Mouse (Mus musculus) erythroid progenitor cell, adult 5-6 weeks (primary cell): ENCODE data around the gene Als2cr12. TPM values are rescaled to one million over a fixed set of nuclear protein-coding genes. Genes with fewer than 3 reads are reported as not detected.
"Not testable (repeated sequence)": the region's sequence is repeated elsewhere in the genome, so short reads cannot be mapped to it uniquely, and the experiment has no call there.

Source experiments
- ATAC-seq: replicated peaks from 2 replicates; pipeline ENCODE4 v1.8.0; 2016; ENCODE audit warnings: moderate number of reproducible peaks, mild to moderate bottlenecking, moderate TSS enrichment, inconsistent platforms; ENCODE audit not compliant: poor library complexity, low FRiP score, severe bottlenecking
- total RNA-seq, 2 experiments: library from RNA; stranded (forward) in 1 of 2; stranded (reverse) in 1 of 2; fragments of 150-400 nt in 1 of 2; fragments of 186-747, 209-891 nt in 1 of 2; gene quantifications; 2 replicates each; pipeline versions ENCODE4 v1.2.3 to v1.2.4; 2015 to 2017; ENCODE audit warnings: low replicate concordance in 2 of 2

Als2cr12 gene
- total RNA-seq, 2 experiments from 2014 or later: not detected

DNA sequence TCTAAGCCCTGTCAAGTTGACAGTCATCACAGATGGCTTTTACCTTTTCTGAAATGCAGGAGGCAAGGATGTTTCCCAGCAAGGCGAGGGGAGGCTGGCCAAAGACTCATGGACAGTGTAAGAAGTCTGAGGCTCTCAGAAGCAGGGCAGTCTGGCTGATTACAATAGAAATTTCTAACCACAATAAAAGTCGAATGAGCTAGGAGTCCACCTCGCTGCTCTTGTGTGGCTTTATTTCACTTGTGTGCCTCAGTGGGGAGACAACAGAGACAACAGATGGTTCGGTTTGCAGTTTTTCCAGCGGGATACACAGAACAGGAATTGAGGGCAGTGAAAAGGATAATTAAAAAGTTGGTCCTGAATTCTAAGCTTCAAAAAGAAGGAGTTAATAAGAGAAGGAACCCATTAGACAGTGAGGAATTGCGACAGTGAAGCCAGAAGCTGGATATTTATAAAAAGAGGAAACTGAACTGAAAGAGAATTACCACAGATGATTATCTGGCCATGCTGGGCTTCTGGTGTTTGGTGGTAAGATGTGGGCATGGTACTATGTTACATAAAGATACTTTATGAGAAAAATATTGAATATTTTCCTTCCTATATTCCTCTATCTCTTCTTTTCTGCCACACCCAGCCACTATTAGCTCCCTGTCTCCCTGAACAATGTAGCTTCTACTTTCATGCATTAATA, 77.7 kb downstream of the Als2cr12 start:
- no peak for ATAC-seq

DNA sequence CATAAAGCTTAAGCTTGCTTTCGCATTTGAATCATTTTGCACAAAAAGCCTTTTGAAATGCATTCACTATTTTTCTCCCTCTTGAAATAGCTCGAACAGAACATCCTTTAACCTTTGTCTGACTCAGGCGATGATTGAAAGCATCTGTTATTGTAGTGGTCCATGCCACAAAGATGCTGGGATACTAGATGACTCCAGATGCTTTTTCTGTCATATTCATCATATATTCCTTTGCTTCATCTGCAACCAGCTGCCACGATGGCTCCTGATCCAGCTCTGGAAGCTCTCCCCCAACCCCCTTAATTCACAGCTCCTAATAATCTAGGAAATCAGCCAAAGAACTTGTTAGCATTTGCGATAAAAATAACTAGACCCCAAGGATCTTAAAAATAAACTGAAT, 78.7 kb downstream of the Als2cr12 start:
- ATAC-seq: no peak

DNA sequence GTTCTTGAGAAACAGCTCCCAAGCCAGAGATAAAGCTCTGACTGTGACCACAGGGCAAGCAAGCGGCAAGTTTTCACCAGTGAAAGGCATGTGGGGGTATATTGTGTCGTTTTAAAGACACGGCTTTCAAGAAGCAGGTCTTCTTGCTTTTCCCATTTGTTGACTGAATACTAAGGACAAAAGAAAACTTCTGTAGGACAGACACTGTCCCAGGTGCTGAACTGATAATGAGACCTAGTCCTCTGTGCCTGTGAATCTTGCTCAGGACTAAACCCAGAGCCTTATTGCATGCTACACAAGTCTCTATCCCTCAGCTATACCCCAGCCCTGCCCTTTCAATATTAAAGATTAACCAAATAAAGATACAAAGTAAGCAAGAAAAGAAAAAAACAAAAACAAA, 79.6 kb downstream of the Als2cr12 start:
- ATAC-seq: no peak

DNA sequence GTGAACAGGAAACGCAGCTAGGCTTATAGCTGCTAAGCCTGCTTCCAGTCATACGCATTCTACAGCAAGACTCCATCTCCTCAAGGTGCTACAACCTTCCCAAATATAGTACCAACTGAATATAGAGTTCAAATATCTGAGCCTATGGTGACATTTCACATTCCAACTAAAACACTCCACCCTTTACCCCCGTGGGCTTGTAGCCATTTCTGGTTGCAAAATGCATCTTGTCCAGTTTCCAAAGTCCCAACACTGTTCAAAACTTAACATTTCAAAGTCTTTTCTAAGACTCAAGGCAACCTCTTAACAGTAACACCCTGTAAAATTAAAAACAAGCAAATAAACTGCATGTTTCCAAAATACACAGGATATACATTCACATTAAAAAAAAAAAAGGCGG, 80.6 kb downstream of the Als2cr12 start:
- ATAC-seq: no peak

DNA sequence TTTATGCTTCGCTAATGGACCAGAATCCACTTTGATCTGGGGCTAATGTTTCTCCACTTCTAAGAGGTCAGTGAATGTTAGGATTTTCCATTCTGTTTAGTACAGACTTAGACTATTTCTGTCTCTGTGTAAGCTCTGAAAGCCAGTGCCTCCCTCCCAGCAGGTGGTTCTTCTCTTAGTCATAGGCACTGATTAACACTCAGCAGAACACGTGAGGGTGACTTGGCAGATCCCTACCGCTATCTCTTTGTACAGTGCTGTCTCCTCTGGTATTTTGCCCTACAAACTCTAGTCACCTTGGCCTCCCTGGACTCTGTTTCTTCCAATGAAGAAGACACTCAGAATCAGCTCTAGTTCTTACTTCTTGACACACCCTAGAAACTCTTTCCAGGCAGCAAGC, 81.4 kb downstream of the Als2cr12 start:
- no peak for ATAC-seq

DNA sequence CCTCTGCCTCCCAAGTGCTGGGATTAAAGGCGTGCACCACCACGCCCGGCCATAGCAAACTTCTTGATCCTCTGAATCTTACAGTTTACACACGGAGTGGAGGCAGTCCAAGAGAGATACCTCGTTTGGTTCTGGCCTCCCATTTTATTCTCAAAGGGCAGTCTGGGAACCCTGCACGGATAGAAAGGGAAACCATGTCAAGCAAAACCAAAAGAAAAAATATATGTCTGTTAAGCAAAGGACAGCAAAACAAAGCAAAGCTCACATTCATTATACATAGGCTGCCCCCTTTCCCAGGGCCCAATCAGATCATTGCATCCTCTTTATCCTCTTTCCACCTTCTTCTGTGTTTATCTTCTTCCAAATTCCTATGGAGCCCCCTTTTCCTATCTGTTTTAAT, 82.0 kb downstream of the Als2cr12 start:
- no peak for ATAC-seq

DNA sequence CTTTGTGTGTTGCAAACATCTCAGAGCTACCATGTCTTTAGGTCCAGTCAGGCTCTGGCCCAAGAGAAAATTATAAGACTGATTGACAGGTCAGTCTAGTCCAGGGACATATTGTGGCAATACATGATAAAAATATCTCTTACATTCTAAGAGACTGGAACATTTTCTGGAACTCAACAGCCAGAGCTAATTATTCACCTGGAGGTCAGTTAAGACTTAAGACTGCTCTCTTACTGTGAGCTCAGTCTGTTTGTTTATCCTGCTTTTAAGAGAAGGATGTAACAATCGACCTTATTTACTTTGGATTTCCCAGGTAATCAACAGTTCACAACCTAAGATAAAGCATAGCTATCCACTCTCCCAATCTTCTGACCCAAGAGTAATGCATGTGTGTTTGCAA, 85.2 kb downstream of the Als2cr12 start:
- no peak for ATAC-seq

DNA sequence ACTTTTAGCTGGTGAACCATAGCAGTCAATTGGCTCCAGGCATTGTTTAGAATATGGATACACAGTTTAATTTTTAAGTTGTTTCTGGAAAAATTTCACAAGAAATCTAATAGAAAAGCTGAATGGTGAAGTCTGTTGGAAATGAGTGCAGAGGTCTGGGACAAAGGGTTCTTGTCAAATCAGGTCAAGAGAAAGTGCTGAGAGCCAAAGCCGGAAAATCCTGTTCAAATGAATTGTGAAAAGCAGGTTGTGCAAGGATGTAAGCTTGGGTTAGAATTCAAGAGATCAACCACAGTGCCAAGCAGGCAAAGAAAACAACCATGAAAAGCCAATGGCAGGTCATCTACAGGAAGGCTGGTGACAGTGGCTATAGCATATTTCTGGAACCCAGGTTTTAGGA, 85.6 kb downstream of the Als2cr12 start:
- no peak for ATAC-seq

DNA sequence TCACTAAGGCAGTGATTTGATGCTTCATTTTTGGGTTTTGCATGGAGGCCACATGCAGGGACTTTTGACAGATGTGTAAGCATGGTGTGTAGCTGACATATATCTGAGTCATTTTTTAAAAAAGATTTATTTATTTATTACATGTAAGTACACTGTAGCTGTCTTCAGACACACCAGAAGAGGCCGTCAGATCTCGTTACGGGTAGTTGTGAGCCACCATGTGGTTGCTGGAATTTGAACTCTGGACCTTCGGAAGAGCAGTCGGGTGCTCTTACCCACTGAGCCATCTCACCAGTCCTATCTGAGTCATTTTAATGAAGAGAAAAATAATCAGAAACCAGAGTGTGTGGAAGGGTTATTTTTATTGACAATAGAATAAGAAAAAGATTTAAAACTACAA, 86.2 kb downstream of the Als2cr12 start:
- ATAC-seq: not testable (repeated sequence)

DNA sequence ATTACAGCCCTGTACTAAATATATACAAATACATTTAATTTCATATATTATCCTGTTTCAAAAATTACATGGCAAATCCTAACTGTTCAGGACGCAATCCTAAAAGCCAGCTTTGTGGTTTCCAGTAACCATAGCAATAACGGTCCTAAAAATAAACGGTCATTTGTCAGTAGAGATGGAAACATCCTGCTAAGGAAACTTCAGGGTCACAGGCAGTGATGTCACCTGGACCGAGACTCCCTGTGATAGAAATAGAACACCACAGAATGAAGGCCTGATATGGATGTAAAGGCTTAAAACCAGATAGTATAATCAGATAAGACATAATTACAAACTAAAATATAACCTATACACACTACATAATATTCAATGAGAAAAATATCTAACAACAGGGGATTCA, 92.1 kb downstream of the Als2cr12 start:
- ATAC-seq: no peak

DNA sequence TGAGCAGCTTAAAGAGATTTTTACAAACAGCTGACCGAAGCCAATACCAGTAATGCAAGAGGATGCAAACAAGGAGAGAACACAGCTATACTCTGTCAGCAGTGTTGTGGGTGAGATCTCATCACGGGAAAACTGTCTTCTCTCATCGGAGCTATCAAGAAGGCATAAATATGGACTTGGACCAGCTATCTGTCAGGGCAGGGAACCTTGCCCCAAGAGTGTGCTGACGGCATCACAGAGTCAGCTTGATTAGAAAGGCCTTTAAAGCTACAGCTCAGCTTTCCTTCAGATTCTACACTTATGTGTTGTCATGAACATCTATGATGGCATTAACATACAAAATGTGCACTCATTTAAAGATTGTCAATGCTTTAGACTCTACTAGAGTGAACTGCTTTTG, 93.1 kb downstream of the Als2cr12 start:
- no peak for ATAC-seq

Other genes starting within 250 kb of the Als2cr12 start
- 30.6 and 32.3 TPM in 2 replicates for gene Orc2, start 190.9 kb downstream of the Als2cr12 start, total RNA-seq (2015; ENCODE audit: low replicate concordance)
- gene Orc2, start 190.9 kb downstream of the Als2cr12 start, total RNA-seq (2017; ENCODE audit: low replicate concordance): 40.0 and 46.3 TPM in 2 replicates
- gene Fam126b, start 109.7 kb downstream of the Als2cr12 start, total RNA-seq (2015; ENCODE audit: low replicate concordance): 6.7 and 6.8 TPM in 2 replicates
- gene Fam126b, start 109.7 kb downstream of the Als2cr12 start, total RNA-seq (2017; ENCODE audit: low replicate concordance): 8.3 and 11.0 TPM in 2 replicates
- 45.3 and 64.9 TPM in 2 replicates for gene Ndufb3, start 109.6 kb downstream of the Als2cr12 start, total RNA-seq (2015; ENCODE audit: low replicate concordance)
- 20.8 and 24.1 TPM in 2 replicates for gene Ndufb3, start 109.6 kb downstream of the Als2cr12 start, total RNA-seq (2017; ENCODE audit: low replicate concordance)
- gene Cflar, start 15.5 kb upstream of the Als2cr12 start, total RNA-seq (2015; ENCODE audit: low replicate concordance): 19.1 and 45.7 TPM in 2 replicates
- gene Cflar, start 15.5 kb upstream of the Als2cr12 start, total RNA-seq (2017; ENCODE audit: low replicate concordance): 38.1 and 40.9 TPM in 2 replicates
- 31.0 and 39.4 TPM in 2 replicates for gene Casp8, start 99.4 kb upstream of the Als2cr12 start, total RNA-seq (2015; ENCODE audit: low replicate concordance)
- gene Casp8, start 99.4 kb upstream of the Als2cr12 start, total RNA-seq (2017; ENCODE audit: low replicate concordance): 13.9 and 18.5 TPM in 2 replicates